Mouse (Mus musculus): Measurements from ENCODE around the gene Pstpip1. TPM values are rescaled to one million over a fixed set of nuclear protein-coding genes. Genes with fewer than 3 reads are reported as not detected.

The Pstpip1 gene
- polyA plus RNA-seq, 1 experiment, result 5.0 TPM

DNA sequence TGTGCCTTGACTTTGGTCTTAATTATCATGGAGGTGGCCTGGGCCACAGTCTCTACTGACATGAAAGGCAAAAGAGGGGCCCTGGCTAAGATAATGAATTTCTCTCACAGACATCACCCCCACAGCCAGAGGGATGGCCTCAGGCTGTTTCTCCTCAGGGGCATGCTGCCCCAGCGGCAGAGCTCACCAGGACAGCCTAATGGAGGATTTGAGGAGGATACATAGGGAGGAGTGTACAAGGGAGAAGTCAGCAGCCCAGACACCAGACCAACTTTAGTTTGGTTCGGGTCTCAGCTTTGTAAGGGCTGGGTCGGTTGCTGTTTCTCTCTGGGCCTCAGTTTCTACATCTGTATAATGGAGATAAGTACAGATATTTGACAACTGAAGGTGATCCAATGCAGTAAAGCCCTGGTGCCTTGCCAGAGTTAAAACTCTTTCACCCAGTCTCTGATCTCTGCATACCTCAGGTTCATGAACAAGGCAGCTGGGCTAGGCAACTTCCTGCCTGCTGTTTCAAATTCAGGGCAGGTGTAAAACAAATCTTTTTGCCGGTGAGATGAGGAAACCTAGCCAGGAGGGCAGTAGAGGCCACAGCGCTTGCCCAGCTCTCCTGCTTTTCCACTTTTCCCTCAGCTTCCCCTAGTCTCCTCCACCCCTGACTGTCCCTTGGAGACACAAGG, 924 bp downstream of the Pstpip1 start:
- H3K4me3 ChIP-seq (replicated peaks; ENCODE audit: insufficient read depth, low read depth, low read length), result no peak overlapping the region
- TF ChIP-seq POLR2A (IDR thresholded peaks at IDR 0.05; ENCODE audit: borderline replicate concordance, insufficient read depth, low read length) (no peak), CTCF (IDR thresholded peaks at IDR 0.05; ENCODE audit: borderline replicate concordance, insufficient read depth, low read depth, low read length) (no peak)
- 76% methylated on average over 5 of the region's 5 CpGs for WGBS
- H3K27me3 ChIP-seq (ENCODE audit: control insufficient read depth, insufficient read depth, low read length), result no peaks in the 10 kb centered on the region
- H3K27ac ChIP-seq (ENCODE audit: insufficient read depth, low read length), result no peak overlapping the region
- H3K4me1 ChIP-seq (ENCODE audit: control insufficient read depth, insufficient read depth, low read length), result peaks cover 9% of the 10 kb centered on the region
- DNase-seq, result no peak

DNA sequence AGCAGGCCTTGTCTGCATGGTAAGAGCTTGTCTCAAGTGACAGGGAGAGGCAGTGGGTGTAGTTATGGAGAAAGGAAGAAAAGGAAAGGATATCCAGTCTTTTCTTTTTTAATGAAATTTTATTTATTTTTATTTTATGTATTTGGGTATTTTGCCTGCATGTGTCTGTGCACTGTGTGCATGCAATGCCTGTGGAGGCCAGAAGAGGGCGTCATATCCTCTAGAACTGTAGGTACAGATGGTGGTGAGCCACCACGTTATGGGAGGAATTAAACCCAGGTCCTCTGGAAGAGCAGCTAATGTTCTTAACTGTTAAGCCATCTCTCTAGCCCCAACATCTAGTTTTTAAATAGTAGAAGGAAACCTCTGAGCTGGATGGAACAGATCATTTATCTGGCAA, 2.3 kb downstream of the Pstpip1 start:
- Histone ChIP-seq H3K27ac (ENCODE audit: insufficient read depth, low read length) (no peak overlapping the region), H3K4me1 (ENCODE audit: control insufficient read depth, insufficient read depth, low read length) (peaks cover 9% of the 10 kb centered on the region), H3K27me3 (ENCODE audit: control insufficient read depth, insufficient read depth, low read length) (no peaks in the 10 kb centered on the region), H3K4me3 (replicated peaks; ENCODE audit: insufficient read depth, low read depth, low read length) (no peak overlapping the region)
- DNase-seq, result no peak
- TF ChIP-seq CTCF (IDR thresholded peaks at IDR 0.05; ENCODE audit: borderline replicate concordance, insufficient read depth, low read depth, low read length) (no peak), POLR2A (IDR thresholded peaks at IDR 0.05; ENCODE audit: borderline replicate concordance, insufficient read depth, low read length) (no peak)
- 48% methylated on average over 2 of the region's 2 CpGs for WGBS

DNA sequence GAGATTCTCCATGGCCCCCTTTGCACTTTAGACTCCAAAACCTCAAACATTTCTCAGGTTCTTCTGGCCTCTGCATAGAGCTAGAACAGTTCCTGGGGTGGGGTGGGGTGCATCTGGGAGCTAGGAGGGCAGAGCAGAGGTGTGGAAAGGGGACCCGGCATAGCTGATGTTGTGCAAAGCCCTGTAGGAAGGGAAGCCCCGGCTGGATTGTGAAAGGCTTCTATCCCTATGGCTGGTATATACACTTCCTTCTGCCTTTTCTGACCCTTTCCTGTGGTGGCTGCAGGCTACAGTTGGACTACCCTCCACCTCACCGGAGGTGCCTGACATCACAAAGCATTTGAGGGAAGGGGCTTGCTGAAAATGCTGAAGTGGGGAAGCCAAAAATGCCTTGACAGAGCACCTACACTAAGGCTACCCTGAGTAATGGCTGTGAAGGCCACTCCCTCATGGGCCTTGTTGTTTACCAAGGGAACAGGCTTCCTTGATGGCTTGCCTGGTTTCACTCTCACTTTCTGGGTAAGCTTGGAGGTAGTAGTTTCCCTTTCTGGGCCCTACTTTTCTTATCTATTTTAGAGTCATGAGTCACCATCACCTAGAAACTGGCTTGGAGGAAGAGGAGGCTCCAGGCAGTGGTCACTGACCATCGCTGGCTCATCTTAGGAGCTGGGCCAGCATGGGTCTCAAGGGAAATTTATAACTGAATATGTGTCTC, 8.0 kb downstream of the Pstpip1 start:
- Histone ChIP-seq H3K4me3 (replicated peaks; ENCODE audit: insufficient read depth, low read depth, low read length) (no peak overlapping the region), H3K4me1 (ENCODE audit: control insufficient read depth, insufficient read depth, low read length) (no peaks in the 10 kb centered on the region), H3K27ac (ENCODE audit: insufficient read depth, low read length) (no peak overlapping the region), H3K27me3 (ENCODE audit: control insufficient read depth, insufficient read depth, low read length) (no peaks in the 10 kb centered on the region)
- WGBS, result 91% methylated on average over 4 of the region's 4 CpGs
- TF ChIP-seq POLR2A (IDR thresholded peaks at IDR 0.05; ENCODE audit: borderline replicate concordance, insufficient read depth, low read length) (no peak), CTCF (IDR thresholded peaks at IDR 0.05; ENCODE audit: borderline replicate concordance, insufficient read depth, low read depth, low read length) (no peak)
- no peak for DNase-seq

DNA sequence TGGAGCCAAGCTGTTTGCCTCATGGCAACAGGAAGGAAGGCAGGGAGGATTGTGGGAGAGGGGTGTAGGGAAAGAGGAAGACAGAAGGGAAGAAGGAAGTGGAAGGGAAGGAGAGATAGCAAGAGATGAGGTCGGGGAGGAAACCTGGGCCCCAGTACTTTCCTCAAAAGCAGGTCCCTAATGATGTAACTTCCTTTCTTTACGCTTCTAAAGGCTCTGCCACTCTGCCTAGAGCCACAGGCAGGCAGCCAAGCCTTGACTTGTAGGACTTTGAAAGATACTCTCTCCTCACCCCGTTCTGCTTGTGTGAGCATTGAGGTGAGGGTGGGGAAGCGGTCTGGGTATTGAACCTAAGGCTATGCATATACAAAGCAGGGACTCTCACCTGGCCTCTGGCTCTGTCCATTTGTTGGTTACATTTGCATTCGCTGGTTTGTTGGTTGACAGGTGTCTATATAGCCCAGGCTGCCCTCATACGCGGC, 10.3 kb downstream of the Pstpip1 start:
- no peak for DNase-seq
- TF ChIP-seq POLR2A (IDR thresholded peaks at IDR 0.05; ENCODE audit: borderline replicate concordance, insufficient read depth, low read length) (no peak), CTCF (IDR thresholded peaks at IDR 0.05; ENCODE audit: borderline replicate concordance, insufficient read depth, low read depth, low read length) (no peak)
- Histone ChIP-seq H3K27me3 (ENCODE audit: control insufficient read depth, insufficient read depth, low read length) (no peaks in the 10 kb centered on the region), H3K4me1 (ENCODE audit: control insufficient read depth, insufficient read depth, low read length) (no peaks in the 10 kb centered on the region), H3K4me3 (replicated peaks; ENCODE audit: insufficient read depth, low read depth, low read length) (no peak overlapping the region), H3K27ac (ENCODE audit: insufficient read depth, low read length) (no peak overlapping the region)
- 83% methylated on average over 7 of the region's 7 CpGs for whole genome bisulfite sequencing

DNA sequence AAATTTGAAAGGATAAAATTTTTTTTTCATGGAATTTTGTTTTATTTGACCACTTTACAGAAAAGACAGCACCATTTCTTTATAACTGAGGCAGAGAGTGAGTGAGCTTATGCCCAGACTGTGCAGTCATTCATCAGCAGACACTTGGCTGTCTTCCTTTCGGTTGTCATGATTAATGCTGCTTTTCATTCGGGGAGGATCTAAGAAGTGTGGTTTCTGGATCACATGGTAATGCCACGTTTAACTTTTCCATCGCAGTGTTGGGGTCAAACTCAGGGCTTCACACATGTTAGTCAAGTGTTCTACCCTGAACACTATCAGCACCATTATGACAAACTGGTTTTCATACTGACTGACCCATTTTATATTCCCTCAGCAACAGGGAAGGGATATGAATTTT, 11.3 kb downstream of the Pstpip1 start:
- Histone ChIP-seq H3K4me1 (ENCODE audit: control insufficient read depth, insufficient read depth, low read length) (no peaks in the 10 kb centered on the region), H3K27ac (ENCODE audit: insufficient read depth, low read length) (no peak overlapping the region), H3K27me3 (ENCODE audit: control insufficient read depth, insufficient read depth, low read length) (no peaks in the 10 kb centered on the region), H3K4me3 (replicated peaks; ENCODE audit: insufficient read depth, low read depth, low read length) (no peak overlapping the region)
- DNase-seq, result no peak
- no peak for TF ChIP-seq CTCF (IDR thresholded peaks at IDR 0.05; ENCODE audit: borderline replicate concordance, insufficient read depth, low read depth, low read length)
- TF ChIP-seq POLR2A (IDR thresholded peaks at IDR 0.05; ENCODE audit: borderline replicate concordance, insufficient read depth, low read length), result no peak
- WGBS, result 27% methylated on average over 4 of the region's 4 CpGs

DNA sequence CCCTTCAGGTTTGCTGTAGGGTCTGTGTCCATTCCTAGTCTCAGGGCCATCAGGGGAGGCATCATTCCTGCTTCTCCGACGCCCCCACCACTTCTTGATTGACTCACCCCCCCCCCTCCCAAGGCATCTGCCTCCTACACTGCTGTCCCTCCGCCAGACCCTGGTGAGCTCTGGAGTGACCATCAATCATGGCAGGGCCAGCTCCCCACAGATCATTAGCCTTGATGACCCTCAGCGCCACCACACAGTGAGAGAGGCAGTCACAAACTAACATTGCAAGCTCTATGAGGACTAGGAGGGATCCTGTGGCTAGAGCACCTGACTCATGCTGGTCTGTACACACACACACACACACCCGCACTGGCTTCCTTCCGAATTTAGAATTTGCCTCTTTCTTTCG, 15.2 kb downstream of the Pstpip1 start:
- no peak overlapping the region for H3K27ac ChIP-seq (ENCODE audit: insufficient read depth, low read length)
- H3K4me3 ChIP-seq (replicated peaks; ENCODE audit: insufficient read depth, low read depth, low read length), result no peak overlapping the region
- no peaks in the 10 kb centered on the region for H3K4me1 ChIP-seq (ENCODE audit: control insufficient read depth, insufficient read depth, low read length)
- DNase-seq, result no peak
- 80% methylated on average over 7 of the region's 7 CpGs for WGBS
- H3K27me3 ChIP-seq (ENCODE audit: control insufficient read depth, insufficient read depth, low read length), result no peaks in the 10 kb centered on the region
- TF ChIP-seq CTCF (IDR thresholded peaks at IDR 0.05; ENCODE audit: borderline replicate concordance, insufficient read depth, low read depth, low read length) (no peak), POLR2A (IDR thresholded peaks at IDR 0.05; ENCODE audit: borderline replicate concordance, insufficient read depth, low read length) (no peak)

DNA sequence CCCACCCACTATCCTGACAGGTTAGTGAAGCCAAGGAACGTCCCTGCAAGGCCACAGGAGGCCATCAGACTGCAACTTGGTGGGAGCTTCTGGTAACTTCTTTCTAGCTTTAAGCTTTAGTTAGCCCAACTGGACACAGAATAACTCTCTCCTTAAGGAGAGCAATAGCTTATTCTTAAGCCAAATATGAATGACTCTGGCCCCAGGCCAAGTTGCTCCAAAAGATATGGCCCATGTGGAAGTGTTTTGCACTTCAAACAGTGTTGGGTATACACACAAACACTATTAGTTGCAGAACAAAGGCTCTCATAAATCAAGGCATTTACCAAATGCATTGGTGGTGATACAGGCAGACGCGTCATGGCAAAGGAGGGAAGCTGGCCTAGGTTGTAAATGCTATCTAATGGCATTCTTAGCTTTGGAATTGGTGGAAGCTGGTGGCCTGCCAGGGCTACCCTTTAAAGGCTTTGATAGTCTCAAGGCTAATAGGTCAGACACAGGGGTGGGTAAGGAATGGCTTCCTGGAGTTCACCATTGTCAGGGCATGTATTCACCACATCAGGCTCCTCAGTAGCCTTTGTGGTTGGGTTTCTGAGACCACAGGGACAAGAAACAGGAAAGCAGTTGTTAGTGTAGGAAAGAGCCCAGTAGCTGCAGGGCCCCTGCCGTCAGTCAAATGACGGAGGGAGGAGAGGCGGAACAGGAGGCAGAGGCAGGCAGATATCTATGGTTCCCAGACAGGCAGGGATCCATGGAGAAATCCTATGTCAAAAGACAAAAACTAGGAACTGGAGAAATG, 16.7 kb downstream of the Pstpip1 start:
- DNase-seq, result no peak
- 81% methylated on average over 6 of the region's 6 CpGs for WGBS
- no peaks in the 10 kb centered on the region for H3K27me3 ChIP-seq (ENCODE audit: control insufficient read depth, insufficient read depth, low read length)
- TF ChIP-seq CTCF (IDR thresholded peaks at IDR 0.05; ENCODE audit: borderline replicate concordance, insufficient read depth, low read depth, low read length), result no peak
- TF ChIP-seq POLR2A (IDR thresholded peaks at IDR 0.05; ENCODE audit: borderline replicate concordance, insufficient read depth, low read length), result no peak
- no peak overlapping the region for H3K27ac ChIP-seq (ENCODE audit: insufficient read depth, low read length)
- H3K4me3 ChIP-seq (replicated peaks; ENCODE audit: insufficient read depth, low read depth, low read length), result no peak overlapping the region
- H3K4me1 ChIP-seq (ENCODE audit: control insufficient read depth, insufficient read depth, low read length), result no peaks in the 10 kb centered on the region
